Mouse (Mus musculus) right cerebral cortex, postnatal 36 days (tissue): ENCODE measurements around the gene Stk38l.

Experiments
- DNase-seq, 2 experiments: peaks; one replicate each; pipeline ENCODE4 v3.0.0; 2022; ENCODE audit warnings: low spot score in 2 of 2, mixed read lengths in 1 of 2

The Stk38l gene

GRCm38 (mm10) chr6:146724581-146725383, at the start of gene Stk38l:
TSS of gene Stk38l (plus strand) at chr6:146724995.
- DNase-seq = peak; percentile 90 to 91

- DNase-seq = no peak
Observed at GRCm38 (mm10) chr6:146676904-146677303, 47.9 kb upstream of the Stk38l start.

DNA sequence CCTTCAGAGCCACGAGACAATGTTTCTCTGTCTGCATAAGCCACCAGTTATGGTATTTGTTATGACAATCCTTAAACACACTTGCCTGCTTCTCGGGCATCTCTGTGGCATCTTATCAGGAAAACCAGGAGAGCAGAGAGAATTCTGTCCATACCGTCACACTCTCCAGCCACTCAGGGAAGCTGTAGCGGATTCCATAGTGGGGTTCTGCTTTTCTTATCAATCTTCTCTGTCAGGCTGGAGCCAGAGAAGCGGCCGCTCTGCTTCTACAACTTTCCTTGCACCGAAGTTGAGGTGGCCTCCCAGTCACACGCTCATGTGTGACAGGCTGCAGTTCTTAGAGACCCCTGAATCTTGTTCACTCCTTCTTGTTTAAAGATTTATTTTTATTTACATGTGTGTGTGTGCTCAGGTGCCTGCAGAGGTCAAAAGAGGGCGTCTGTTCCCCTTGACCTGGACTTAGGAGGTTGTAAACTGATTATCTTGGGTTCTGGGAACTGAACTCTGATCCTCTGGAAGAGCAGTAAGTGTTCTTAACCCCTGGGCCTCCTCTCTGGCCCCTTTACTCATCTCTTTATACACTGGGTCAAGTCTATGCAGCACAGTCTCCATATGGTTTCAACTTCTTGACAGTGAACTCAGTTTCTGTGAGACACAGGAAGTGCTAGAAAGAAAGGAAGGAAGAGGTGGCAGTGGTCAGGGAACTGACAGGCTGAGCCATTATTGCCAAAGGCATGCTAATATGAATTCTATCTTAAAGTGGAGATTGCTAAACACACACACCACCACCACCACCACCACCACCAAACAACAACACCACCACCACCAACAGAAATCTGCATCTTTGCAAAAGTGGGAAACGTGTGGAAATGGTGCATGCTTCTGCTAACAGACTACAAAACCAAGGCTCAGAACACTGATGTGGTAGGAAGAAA, 46.4 kb upstream of the Stk38l start:
- no peak for DNase-seq

DNA sequence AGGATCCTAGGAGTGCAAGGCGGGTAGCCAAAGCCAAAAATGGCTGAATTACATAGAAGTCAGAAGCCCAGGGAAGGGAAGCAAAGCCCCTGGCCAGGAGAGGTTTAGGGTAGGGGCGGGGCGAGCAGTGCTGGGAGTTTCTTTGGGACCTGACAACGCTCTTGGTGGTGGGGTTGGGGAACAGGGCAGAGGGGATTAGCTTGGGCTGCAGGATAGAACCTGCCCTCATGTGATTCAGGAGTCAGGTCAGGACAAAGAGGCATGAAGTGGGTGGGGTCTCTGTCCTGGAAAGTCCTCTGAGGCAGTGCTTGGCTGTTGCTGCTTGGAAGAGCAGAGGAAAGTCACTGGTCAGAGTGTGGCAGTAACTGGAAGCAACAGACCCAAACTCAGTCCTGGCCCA, 40.9 kb upstream of the Stk38l start:
- DNase-seq = no peak

- no peak for DNase-seq
Observed at GRCm38 (mm10) chr6:146685781-146686308, 39.0 kb upstream of the Stk38l start.

- DNase-seq = no peak
Observed at GRCm38 (mm10) chr6:146686463-146687196, 38.2 kb upstream of the Stk38l start.

- no peak for DNase-seq
Observed at GRCm38 (mm10) chr6:146688010-146688409, 36.8 kb upstream of the Stk38l start.

- DNase-seq = no peak
Observed at GRCm38 (mm10) chr6:146688861-146689260, 35.9 kb upstream of the Stk38l start.

DNA sequence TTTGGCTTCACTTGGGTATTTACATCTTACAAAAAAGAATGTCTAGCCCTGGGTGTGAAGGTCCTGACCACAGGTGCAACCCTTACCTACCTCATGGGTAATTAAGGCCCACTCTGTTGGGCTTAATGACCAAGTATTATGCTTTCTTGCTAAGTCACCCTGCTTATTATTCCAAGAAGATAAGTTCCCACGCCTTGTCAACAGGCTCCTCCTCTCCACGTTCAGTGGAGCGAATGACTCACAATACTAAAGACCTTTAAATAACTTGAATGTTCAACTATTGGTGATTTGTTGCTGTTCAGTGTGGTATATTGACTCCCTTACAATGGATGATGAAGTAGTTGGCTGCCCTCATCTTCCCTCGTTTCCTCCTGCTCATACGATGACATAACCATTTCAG, 27.0 kb upstream of the Stk38l start:
- no peak for DNase-seq

GRCm38 (mm10) chr6:146698376-146698775, 26.4 kb upstream of the Stk38l start:
- DNase-seq = no peak

DNA sequence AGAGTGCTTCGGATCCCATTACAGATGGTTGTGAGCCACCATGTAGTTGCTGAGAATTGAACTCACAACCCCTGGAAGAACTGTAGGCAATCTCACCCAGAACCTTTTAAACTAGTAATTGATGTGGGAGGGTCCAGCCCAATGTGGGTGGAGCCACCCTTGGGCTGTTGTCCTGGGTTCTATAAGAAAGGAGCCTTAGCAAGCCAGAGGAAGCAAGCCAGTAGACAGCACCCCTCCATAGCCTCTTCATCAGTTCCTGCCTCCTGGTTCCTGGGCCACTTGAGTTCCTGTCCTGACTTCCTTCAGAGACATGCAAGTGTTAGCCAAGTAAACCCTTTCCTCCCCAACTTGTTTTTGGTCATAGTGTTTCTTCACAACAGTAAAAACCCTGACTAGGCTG, 24.3 kb upstream of the Stk38l start:
- DNase-seq = no peak

DNA sequence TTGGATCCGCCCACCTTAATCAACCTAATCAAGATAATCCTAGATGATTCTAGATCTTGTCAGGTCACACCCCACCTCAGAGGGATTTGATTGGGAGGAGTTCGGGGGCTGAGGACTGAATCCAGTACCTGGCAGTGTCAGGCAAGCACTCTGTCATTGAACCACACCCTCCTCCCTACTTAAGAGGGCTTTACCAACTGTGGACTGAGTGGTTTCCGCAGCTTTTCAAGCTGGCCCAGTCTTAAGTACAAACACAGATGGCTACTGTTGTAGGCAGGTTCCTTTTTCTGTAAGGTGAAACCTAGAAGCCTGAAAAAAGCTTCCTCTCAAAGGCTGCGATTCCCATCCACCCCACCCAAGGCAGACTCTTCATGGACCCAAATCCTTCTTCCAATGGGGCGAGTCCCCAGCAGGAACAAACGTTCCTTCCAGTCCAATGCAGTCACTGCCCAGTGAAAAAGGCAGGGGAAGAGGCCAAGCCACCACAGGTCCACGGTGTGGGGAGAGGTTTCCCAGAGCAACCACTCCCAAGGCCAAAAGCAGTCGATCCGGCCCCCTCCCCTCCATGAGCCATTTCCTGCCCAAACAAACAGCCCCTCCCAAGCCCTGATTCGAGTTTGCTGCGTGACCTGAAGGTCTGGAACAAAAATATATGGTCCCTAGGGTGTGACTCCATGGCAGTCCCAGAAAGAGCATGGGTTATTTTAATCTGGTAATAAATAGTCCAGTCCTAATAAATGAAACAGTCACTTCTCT, 22.5 kb upstream of the Stk38l start:
- DNase-seq = no peak

- no peak for DNase-seq
Observed at GRCm38 (mm10) chr6:146703351-146703750, 21.4 kb upstream of the Stk38l start.

GRCm38 (mm10) chr6:146705631-146706030, 19.2 kb upstream of the Stk38l start:
- DNase-seq = no peak

DNA sequence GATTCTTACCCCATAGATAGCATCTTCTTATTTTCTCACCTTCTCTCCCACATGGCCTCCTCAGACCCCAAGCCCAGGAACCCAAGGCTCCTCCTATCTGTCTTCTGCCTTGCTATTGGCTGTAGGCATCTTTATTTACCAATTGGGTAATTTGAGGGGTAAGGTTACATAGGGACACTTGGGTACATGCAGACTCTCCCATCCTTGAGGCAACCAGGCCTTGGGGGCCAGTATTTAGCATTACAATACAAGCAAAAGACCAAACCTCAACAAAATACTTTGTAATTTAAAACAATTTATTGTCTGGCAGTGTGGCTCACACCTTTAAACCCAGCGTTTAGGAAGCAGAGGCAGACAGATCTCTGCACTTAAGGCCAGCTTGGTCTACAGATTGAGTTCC, 5.2 kb upstream of the Stk38l start:
- no peak for DNase-seq

DNA sequence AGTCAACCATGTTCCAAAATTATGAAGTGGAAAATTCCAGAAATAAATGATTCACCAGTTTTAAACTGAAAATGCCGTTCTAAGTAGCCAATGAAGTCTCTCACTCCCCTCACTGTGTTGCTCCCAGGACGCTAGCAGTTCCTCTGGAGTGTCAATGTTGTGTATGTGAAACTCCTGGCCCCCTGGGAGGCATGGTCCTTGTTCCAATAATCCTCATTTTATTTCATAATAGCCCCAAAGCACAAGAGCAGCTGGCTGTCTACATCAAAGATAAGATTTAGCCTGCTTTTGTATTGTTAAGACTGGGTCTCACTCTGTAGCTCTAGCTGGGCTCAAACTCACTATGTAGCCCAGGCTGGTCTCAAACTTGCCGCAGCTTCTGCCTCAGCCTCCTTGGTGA, 990 bp upstream of the Stk38l start:
- DNase-seq = no peak

DNA sequence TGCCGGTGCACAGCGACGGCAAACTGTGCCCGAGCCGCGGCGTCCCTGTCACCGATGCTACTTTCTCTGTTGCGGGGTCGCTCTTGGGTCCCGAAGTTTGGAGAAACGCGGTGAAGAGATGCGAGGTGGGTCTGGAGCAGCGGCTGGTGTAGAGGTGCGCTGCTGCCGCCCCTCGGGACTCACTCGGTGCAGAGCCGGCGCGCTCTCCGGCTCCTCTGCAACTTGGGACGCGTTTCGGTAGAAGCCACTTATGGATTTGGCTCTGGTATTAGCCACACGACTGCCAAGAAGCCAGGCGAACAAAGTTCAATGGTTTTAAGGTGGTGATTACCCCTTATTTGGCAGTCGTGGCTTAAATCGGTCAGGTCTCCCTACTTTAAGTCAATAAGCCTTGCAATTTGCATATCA, 593 bp downstream of the Stk38l start:
- DNase-seq = peak in 1 of 2 experiments; percentile 8

DNA sequence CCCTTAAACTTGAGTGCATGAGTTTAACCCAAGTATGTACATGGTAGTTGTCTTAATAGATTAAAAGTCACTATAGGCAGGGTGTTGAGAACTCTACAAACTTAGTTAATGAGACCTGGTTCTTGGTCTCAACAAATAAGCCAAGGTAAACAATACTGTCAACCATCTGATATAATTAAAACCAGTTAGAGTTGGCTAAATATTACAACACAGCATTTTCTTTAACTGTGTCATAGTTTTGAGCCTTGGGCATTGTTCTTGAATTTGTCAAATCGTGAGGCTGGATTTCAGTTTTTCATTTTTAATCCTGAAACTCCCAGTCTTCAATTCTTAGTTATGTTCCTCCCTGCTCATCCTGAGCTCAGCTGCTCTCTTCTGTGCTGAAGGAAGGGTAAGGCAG, 6.2 kb downstream of the Stk38l start:
- no peak for DNase-seq

GRCm38 (mm10) chr6:146731692-146732091, 6.9 kb downstream of the Stk38l start:
- DNase-seq = no peak

DNA sequence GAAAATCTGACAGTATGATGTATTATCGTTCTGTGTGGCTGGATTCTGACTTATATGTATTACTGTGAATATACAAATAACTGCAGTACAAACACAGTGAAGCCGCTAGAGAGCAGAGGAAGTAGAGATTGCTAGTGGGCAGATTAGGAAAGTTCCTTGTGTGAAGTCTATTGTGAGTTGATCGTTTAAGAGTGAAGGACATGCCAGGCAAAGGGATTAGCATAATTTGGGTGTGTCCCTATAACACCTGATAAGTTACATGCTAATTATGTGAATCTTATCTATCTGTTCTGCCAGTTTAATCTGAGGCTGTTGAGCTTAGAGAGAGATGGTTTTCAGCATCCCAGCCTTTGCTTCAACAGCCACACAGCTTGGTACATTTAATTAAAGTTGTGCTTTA, 7.4 kb downstream of the Stk38l start:
- DNase-seq = no peak

DNA sequence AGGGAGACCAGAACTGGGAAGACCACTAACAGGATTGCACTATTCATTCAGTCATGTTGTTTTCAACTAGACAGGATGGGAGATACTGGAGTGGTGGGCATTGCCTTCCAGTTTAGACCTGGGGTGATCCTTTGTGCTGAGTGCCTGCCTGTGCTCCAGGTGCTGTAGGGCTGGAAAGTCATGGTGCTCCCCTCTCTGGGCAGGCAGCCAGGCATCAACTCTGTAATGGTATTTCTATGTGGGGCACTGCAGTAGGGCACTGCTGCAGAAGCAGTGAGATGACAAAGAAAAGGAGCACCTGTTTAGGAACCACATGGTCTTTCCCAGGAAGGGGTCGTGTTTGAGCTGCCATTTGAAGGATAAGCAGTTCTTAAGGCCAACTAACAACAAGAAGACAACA, 7.9 kb downstream of the Stk38l start:
- DNase-seq = no peak
